Mouse (Mus musculus) ovary, adult 18-20 months (tissue): ENCODE data around the gene Gm20594.

Experiments
- DNase-seq: peaks from one replicate; pipeline ENCODE4 v3.0.0; 2022; ENCODE audit warnings: low spot score, mixed read lengths

The Gm20594 gene

DNA sequence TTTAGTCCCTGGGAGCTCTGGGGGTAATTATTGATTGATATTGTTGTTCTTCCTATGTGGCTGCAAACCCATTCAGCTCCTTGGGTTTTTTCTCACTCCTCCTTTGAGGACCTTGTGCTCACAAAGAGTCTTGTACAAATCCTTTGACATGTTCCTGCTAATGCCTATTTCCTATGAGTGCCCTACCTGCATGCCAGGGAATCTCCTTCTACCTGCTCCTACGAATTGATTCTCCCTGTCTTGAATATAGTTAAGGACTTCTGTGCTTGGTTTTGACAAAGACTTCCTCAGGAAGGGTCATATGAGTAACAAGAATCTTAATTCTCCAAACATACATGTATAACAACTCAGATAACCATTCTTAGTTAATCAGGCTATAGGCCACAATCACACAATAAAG, at the start of gene Gm20594:
Gene Gm20594 (plus strand): TSS at position 301 of the 400 bp plus-strand sequence.
- no peak for DNase-seq

- no peak for DNase-seq
Observed at GRCm38 (mm10) chr6:79818114-79818513, 398 bp downstream of the Gm20594 start.

DNA sequence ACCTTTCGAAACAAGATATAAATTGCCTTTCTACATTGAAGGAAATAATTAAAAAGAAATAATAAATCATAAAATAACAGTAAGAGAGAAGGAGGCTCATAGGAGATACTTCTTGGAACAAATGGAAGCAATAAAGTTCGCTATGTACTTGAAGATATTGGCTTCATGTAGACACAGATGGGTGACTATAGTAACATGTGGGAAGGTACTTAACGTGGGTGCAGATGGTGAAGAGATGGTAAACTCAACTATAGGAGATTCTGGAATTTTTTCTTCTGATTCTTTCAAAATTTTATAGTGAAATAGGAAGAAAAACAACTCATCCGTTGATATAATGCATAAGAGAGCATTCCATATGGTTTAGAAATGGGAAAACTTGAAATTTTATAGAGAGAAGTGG, 16.1 kb downstream of the Gm20594 start:
- no peak for DNase-seq

GRCm38 (mm10) chr6:79846829-79847228, 29.1 kb downstream of the Gm20594 start:
- DNase-seq = no peak
